Mouse (Mus musculus): ENCODE results near the gene Gas7. TPM values are rescaled to one million over a fixed set of nuclear protein-coding genes. Genes with fewer than 3 reads are reported as not detected.

Gas7 gene
- polyA plus RNA-seq, 1 experiment from 2014 or later = 75.1 TPM

- WGBS = 26% methylated on average over 12 of the region's 12 CpGs
- Histone ChIP-seq H3K4me1 (replicated peaks; ENCODE audit: control insufficient read depth, insufficient read depth, low read length) (peaks cover 45% of the 10 kb centered on the region), H3K4me3 (replicated peaks; ENCODE audit: low read length) (no peak overlapping the region), H3K9me3 (ENCODE audit: control insufficient read depth, low read length) (no peaks in the 10 kb centered on the region), H3K36me3 (ENCODE audit: control insufficient read depth, insufficient read depth) (no peaks in the 10 kb centered on the region), H3K27ac (ENCODE audit: low read length) (peak overlapping the region; percentile 62), H3K4me2 (ENCODE audit: low read length) (peak overlapping the region; percentile 6; the same call in 1 of the 2 replicates), H3K9ac (replicated peaks; ENCODE audit: low read depth, low read length) (no peak overlapping the region), H3K27me3 (replicated peaks; ENCODE audit: control insufficient read depth, insufficient read depth, low read length) (no peaks in the 10 kb centered on the region)
- peak; percentile 70 for ATAC-seq
These were observed 147.6 kb downstream of the Gas7 start for GRCm38 (mm10) chr11:67602711-67603369.

GRCm38 (mm10) chr11:67604481-67604880 lies 149.2 kb downstream of the Gas7 start:
- H3K4me2 ChIP-seq (ENCODE audit: low read length) = no peak overlapping the region
- H3K9ac ChIP-seq (replicated peaks; ENCODE audit: low read depth, low read length) = no peak overlapping the region
- no peaks in the 10 kb centered on the region for H3K9me3 ChIP-seq (ENCODE audit: control insufficient read depth, low read length)
- ATAC-seq = no peak
- no peak overlapping the region for H3K27ac ChIP-seq (ENCODE audit: low read length)
- H3K36me3 ChIP-seq (ENCODE audit: control insufficient read depth, insufficient read depth) = no peaks in the 10 kb centered on the region
- peaks cover 30% of the 10 kb centered on the region for H3K4me1 ChIP-seq (replicated peaks; ENCODE audit: control insufficient read depth, insufficient read depth, low read length)
- no peaks in the 10 kb centered on the region for H3K27me3 ChIP-seq (replicated peaks; ENCODE audit: control insufficient read depth, insufficient read depth, low read length)
- WGBS = 76% methylated on average over 2 of the region's 2 CpGs
- no peak overlapping the region for H3K4me3 ChIP-seq (replicated peaks; ENCODE audit: low read length)

DNA sequence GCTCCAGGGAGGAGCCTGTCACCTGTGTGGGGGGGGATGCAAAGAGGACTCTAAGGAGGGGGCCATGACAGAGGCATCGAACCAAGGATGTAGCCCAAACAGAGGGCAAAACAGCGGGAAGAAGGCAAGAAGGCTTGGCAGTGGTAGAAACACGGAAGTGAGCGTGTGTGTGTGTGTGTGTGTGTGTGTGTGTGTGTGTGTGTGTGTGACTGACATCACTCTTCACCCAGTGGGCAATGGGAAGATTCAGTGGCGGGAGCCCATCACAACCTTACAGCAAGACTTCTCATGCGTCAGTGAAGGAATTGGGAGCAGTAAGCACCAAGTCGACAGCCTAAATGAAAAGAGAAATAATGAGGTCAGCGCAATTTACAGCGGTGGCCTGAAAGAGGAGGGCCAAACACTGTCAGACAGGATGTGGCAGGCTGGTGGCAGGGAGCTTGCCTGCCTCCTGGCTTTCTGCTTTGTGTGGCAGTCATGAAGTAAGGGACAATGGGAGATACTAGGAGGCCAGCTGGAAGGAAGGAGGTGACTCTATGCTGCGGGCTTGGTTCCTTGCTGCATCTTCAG lies 153.0 kb downstream of the Gas7 start:
- Histone ChIP-seq H3K9me3 (ENCODE audit: control insufficient read depth, low read length) (no peaks in the 10 kb centered on the region), H3K4me2 (ENCODE audit: low read length) (no peak overlapping the region), H3K4me1 (replicated peaks; ENCODE audit: control insufficient read depth, insufficient read depth, low read length) (peaks cover 21% of the 10 kb centered on the region), H3K4me3 (replicated peaks; ENCODE audit: low read length) (no peak overlapping the region), H3K27ac (ENCODE audit: low read length) (no peak overlapping the region), H3K36me3 (ENCODE audit: control insufficient read depth, insufficient read depth) (no peaks in the 10 kb centered on the region), H3K27me3 (replicated peaks; ENCODE audit: control insufficient read depth, insufficient read depth, low read length) (no peaks in the 10 kb centered on the region), H3K9ac (replicated peaks; ENCODE audit: low read depth, low read length) (no peak overlapping the region)
- no peak for ATAC-seq
- WGBS = 63% methylated on average over 10 of the region's 10 CpGs

DNA sequence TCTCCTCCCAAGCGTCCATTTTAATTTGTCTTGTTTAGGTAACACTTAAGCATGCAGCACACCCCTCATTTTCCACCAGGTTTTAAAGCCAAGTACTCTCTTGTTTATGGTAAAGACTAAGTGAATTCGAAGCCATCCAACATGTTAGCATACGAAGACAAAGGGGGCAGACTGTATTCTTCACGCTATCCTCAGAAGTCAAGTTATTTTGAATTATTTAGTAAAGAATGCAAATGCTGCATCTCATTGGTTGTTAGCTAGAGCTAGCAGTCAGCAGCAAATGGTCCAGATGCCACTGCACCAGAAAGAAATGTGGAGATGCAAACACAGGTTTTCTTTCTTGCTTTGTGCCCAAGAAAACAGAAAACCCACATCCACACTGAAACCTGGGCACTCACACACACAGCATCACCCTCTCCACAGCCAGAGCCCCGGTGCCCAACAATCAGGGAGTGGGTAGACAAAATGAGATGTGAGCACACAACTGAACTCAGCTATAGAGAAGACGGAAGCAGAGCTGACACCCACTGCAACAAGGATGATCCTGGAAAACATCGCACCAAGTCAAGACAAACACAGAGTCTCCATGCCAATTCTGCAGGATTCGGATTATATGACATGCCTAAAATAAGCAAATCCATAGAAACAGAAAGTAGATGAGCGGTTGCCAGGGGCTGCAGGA lies 157.1 kb downstream of the Gas7 start:
- Histone ChIP-seq H3K9me3 (ENCODE audit: control insufficient read depth, low read length) (no peaks in the 10 kb centered on the region), H3K4me2 (ENCODE audit: low read length) (no peak overlapping the region), H3K27ac (ENCODE audit: low read length) (peak overlapping the region; percentile 39), H3K4me1 (replicated peaks; ENCODE audit: control insufficient read depth, insufficient read depth, low read length) (peaks cover 20% of the 10 kb centered on the region), H3K27me3 (replicated peaks; ENCODE audit: control insufficient read depth, insufficient read depth, low read length) (no peaks in the 10 kb centered on the region), H3K9ac (replicated peaks; ENCODE audit: low read depth, low read length) (no peak overlapping the region), H3K36me3 (ENCODE audit: control insufficient read depth, insufficient read depth) (no peaks in the 10 kb centered on the region), H3K4me3 (replicated peaks; ENCODE audit: low read length) (no peak overlapping the region)
- peak; percentile 47 for ATAC-seq
- WGBS = 48% methylated on average over 9 of the region's 9 CpGs

- peaks cover 11% of the 10 kb centered on the region for H3K4me1 ChIP-seq (replicated peaks; ENCODE audit: control insufficient read depth, insufficient read depth, low read length)
- no peak overlapping the region for H3K27ac ChIP-seq (ENCODE audit: low read length)
- H3K4me3 ChIP-seq (replicated peaks; ENCODE audit: low read length) = no peak overlapping the region
- 77% methylated on average over 13 of the region's 13 CpGs for WGBS
- no peaks in the 10 kb centered on the region for H3K27me3 ChIP-seq (replicated peaks; ENCODE audit: control insufficient read depth, insufficient read depth, low read length)
- no peaks in the 10 kb centered on the region for H3K36me3 ChIP-seq (ENCODE audit: control insufficient read depth, insufficient read depth)
- no peak overlapping the region for H3K4me2 ChIP-seq (ENCODE audit: low read length)
- ATAC-seq = no peak
- no peak overlapping the region for H3K9ac ChIP-seq (replicated peaks; ENCODE audit: low read depth, low read length)
- no peaks in the 10 kb centered on the region for H3K9me3 ChIP-seq (ENCODE audit: control insufficient read depth, low read length)
These were observed 161.5 kb downstream of the Gas7 start for GRCm38 (mm10) chr11:67616557-67617239.

- 79% methylated on average over 7 of the region's 7 CpGs for WGBS
- no peak overlapping the region for H3K4me2 ChIP-seq (ENCODE audit: low read length)
- no peaks in the 10 kb centered on the region for H3K9me3 ChIP-seq (ENCODE audit: control insufficient read depth, low read length)
- no peaks in the 10 kb centered on the region for H3K4me1 ChIP-seq (replicated peaks; ENCODE audit: control insufficient read depth, insufficient read depth, low read length)
- H3K36me3 ChIP-seq (ENCODE audit: control insufficient read depth, insufficient read depth) = no peaks in the 10 kb centered on the region
- no peak for ATAC-seq
- no peaks in the 10 kb centered on the region for H3K27me3 ChIP-seq (replicated peaks; ENCODE audit: control insufficient read depth, insufficient read depth, low read length)
- no peak overlapping the region for H3K4me3 ChIP-seq (replicated peaks; ENCODE audit: low read length)
- H3K9ac ChIP-seq (replicated peaks; ENCODE audit: low read depth, low read length) = no peak overlapping the region
- H3K27ac ChIP-seq (ENCODE audit: low read length) = no peak overlapping the region
These were observed 167.1 kb downstream of the Gas7 start for GRCm38 (mm10) chr11:67622340-67622739.

DNA sequence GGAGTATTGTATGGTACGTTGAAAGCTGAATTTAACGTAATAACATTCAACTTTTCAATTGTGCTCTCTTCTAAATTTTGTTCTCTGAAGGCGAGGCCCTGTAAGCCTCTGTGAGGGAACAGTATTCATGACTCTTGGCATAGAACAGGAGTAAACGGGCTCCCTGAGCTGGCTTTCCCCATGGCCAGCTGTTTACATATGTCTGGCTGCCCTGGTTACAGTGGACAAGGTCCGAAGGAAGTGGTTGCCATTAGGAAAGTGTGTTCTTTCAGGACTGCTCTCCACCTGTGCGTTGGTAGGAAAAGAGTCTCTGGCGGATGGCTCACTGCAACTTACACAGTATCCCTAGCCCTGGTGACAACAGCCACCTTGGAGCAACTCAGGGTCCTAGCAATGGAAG lies 171.9 kb downstream of the Gas7 start:
- Histone ChIP-seq H3K4me1 (replicated peaks; ENCODE audit: control insufficient read depth, insufficient read depth, low read length) (no peaks in the 10 kb centered on the region), H3K9me3 (ENCODE audit: control insufficient read depth, low read length) (no peaks in the 10 kb centered on the region), H3K9ac (replicated peaks; ENCODE audit: low read depth, low read length) (no peak overlapping the region), H3K27ac (ENCODE audit: low read length) (no peak overlapping the region), H3K27me3 (replicated peaks; ENCODE audit: control insufficient read depth, insufficient read depth, low read length) (no peaks in the 10 kb centered on the region), H3K36me3 (ENCODE audit: control insufficient read depth, insufficient read depth) (no peaks in the 10 kb centered on the region), H3K4me3 (replicated peaks; ENCODE audit: low read length) (no peak overlapping the region), H3K4me2 (ENCODE audit: low read length) (no peak overlapping the region)
- no peak for ATAC-seq
- 86% methylated on average over 7 of the region's 7 CpGs for WGBS

DNA sequence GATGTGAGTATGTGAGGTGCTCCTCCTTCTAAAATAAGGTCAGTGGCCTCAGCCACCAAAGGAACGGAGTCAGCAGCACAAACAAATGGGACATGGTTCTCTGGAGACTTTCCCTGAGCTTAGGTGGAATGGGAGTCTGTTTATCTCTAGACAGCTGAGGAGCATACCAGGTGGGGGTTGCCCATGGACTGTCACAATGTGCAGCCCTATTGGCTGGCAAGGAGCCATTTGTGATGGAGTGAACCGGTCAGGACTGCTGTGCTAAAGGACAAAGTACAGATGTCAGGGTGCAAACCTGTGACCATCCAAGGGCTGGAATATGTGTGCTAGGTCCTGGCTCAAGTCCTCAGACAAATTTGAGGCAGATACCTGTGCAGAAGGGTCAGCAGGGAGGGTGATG lies 173.3 kb downstream of the Gas7 start:
- no peaks in the 10 kb centered on the region for H3K9me3 ChIP-seq (ENCODE audit: control insufficient read depth, low read length)
- 85% methylated on average over 2 of the region's 2 CpGs for WGBS
- H3K36me3 ChIP-seq (ENCODE audit: control insufficient read depth, insufficient read depth) = no peaks in the 10 kb centered on the region
- no peak for ATAC-seq
- H3K4me1 ChIP-seq (replicated peaks; ENCODE audit: control insufficient read depth, insufficient read depth, low read length) = no peaks in the 10 kb centered on the region
- H3K4me3 ChIP-seq (replicated peaks; ENCODE audit: low read length) = no peak overlapping the region
- no peak overlapping the region for H3K4me2 ChIP-seq (ENCODE audit: low read length)
- no peak overlapping the region for H3K9ac ChIP-seq (replicated peaks; ENCODE audit: low read depth, low read length)
- H3K27me3 ChIP-seq (replicated peaks; ENCODE audit: control insufficient read depth, insufficient read depth, low read length) = no peaks in the 10 kb centered on the region
- no peak overlapping the region for H3K27ac ChIP-seq (ENCODE audit: low read length)

DNA sequence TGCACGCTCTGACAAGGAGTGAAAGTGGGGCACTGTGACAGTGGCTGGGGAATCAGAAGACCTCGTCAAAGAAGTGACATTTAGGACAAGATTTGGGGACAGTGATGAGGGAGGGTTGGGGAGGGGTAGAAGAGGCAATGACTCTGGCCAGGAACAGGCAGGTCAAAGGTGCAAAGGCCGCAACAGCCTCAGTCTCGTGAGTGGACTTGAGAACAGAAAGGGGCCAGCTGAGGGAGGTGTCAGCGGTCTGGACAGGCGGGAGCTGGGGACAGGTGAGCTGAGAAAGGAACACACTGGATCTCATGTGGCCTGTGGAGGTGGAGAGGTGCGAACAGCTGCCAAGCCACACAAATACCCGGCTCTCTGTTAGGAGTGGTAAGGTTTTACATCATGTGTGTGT lies 177.7 kb downstream of the Gas7 start:
- H3K9me3 ChIP-seq (ENCODE audit: control insufficient read depth, low read length) = no peaks in the 10 kb centered on the region
- H3K4me2 ChIP-seq (ENCODE audit: low read length) = no peak overlapping the region
- no peak overlapping the region for H3K27ac ChIP-seq (ENCODE audit: low read length)
- H3K4me3 ChIP-seq (replicated peaks; ENCODE audit: low read length) = no peak overlapping the region
- H3K9ac ChIP-seq (replicated peaks; ENCODE audit: low read depth, low read length) = no peak overlapping the region
- WGBS = 84% methylated on average over 8 of the region's 8 CpGs
- no peaks in the 10 kb centered on the region for H3K4me1 ChIP-seq (replicated peaks; ENCODE audit: control insufficient read depth, insufficient read depth, low read length)
- no peaks in the 10 kb centered on the region for H3K36me3 ChIP-seq (ENCODE audit: control insufficient read depth, insufficient read depth)
- no peak for ATAC-seq
- no peaks in the 10 kb centered on the region for H3K27me3 ChIP-seq (replicated peaks; ENCODE audit: control insufficient read depth, insufficient read depth, low read length)
